Mouse (Mus musculus): Measurements from ENCODE around the gene St6galnac6.

St6galnac6 gene

GRCm38 (mm10) chr2:32620682-32621516 is 21.4 kb downstream of the St6galnac6 start:
- DNase-seq, result no peak

- no peak for DNase-seq
Measured at GRCm38 (mm10) chr2:32621517-32621859, 22.0 kb downstream of the St6galnac6 start, which contains the start of gene Ak1. Gene Ak1, plus strand, starts transcription at chr2:32621758.

- DNase-seq, result no peak
Measured at GRCm38 (mm10) chr2:32624111-32624748, 24.7 kb downstream of the St6galnac6 start.

GRCm38 (mm10) chr2:32625212-32625872 is 25.8 kb downstream of the St6galnac6 start:
- peak; percentile 93 for DNase-seq

- peak; percentile 76 for DNase-seq
Measured at GRCm38 (mm10) chr2:32625873-32626694, 26.6 kb downstream of the St6galnac6 start.

GRCm38 (mm10) chr2:32627266-32628043 is 27.9 kb downstream of the St6galnac6 start:
- no peak for DNase-seq

- no peak for DNase-seq
Measured at GRCm38 (mm10) chr2:32628044-32628550, 28.6 kb downstream of the St6galnac6 start.

GRCm38 (mm10) chr2:32628729-32629128 is 29.2 kb downstream of the St6galnac6 start:
- DNase-seq, result peak; percentile 57

GRCm38 (mm10) chr2:32629276-32629976 is 29.9 kb downstream of the St6galnac6 start:
- DNase-seq, result no peak

GRCm38 (mm10) chr2:32630036-32630435 is 30.5 kb downstream of the St6galnac6 start:
- no peak for DNase-seq

- no peak for DNase-seq
Measured at GRCm38 (mm10) chr2:32631046-32631445, 31.5 kb downstream of the St6galnac6 start.

GRCm38 (mm10) chr2:32631737-32632394 is 32.4 kb downstream of the St6galnac6 start:
- peak; percentile 75 for DNase-seq

- no peak for DNase-seq
Measured at GRCm38 (mm10) chr2:32633660-32634059, 34.2 kb downstream of the St6galnac6 start.

- DNase-seq, result no peak
Measured at GRCm38 (mm10) chr2:32634277-32635105, 35.0 kb downstream of the St6galnac6 start.

- DNase-seq, result no peak
Measured at GRCm38 (mm10) chr2:32636617-32637016, 37.1 kb downstream of the St6galnac6 start.

GRCm38 (mm10) chr2:32637778-32638281 is 38.3 kb downstream of the St6galnac6 start:
- peak; percentile 29 for DNase-seq

- DNase-seq, result no peak
Measured at GRCm38 (mm10) chr2:32639632-32640031, 40.1 kb downstream of the St6galnac6 start.

- no peak for DNase-seq
Measured at GRCm38 (mm10) chr2:32640550-32641051, 41.1 kb downstream of the St6galnac6 start.

- no peak for DNase-seq
Measured at GRCm38 (mm10) chr2:32641810-32642209, 42.3 kb downstream of the St6galnac6 start.
